Mouse (Mus musculus): Measurements from ENCODE around the gene Tectb. TPM values are rescaled to one million over a fixed set of nuclear protein-coding genes. Genes with fewer than 3 reads are reported as not detected.
"Not testable (repeated sequence)": the region's sequence is repeated elsewhere in the genome, so short reads cannot be mapped to it uniquely, and the experiment has no call there.

Tectb gene
- total RNA-seq (2015; ENCODE audit: low replicate concordance) (not detected in 2 replicates), total RNA-seq (2017; ENCODE audit: low replicate concordance) (not detected in 2 replicates)

- no peak for ATAC-seq (replicated peaks; ENCODE audit: low FRiP score, poor library complexity, severe bottlenecking)
Observed at GRCm38 (mm10) chr19:55180433-55180832, at the start of gene Tectb. TSS of gene Tectb (plus strand) at chr19:55180733.

GRCm38 (mm10) chr19:55131747-55132146 is 48.8 kb upstream of the Tectb start:
- no peak for ATAC-seq (replicated peaks; ENCODE audit: low FRiP score, poor library complexity, severe bottlenecking)

GRCm38 (mm10) chr19:55132476-55132875 is 48.1 kb upstream of the Tectb start:
- ATAC-seq (replicated peaks; ENCODE audit: low FRiP score, poor library complexity, severe bottlenecking): no peak

GRCm38 (mm10) chr19:55134521-55134920 is 46.0 kb upstream of the Tectb start:
- no peak for ATAC-seq (replicated peaks; ENCODE audit: low FRiP score, poor library complexity, severe bottlenecking)

- ATAC-seq (replicated peaks; ENCODE audit: low FRiP score, poor library complexity, severe bottlenecking): no peak
Observed at GRCm38 (mm10) chr19:55135918-55136317, 44.6 kb upstream of the Tectb start.

GRCm38 (mm10) chr19:55136693-55137427 is 43.7 kb upstream of the Tectb start:
- ATAC-seq (replicated peaks; ENCODE audit: low FRiP score, poor library complexity, severe bottlenecking): no peak

GRCm38 (mm10) chr19:55137884-55138283 is 42.6 kb upstream of the Tectb start:
- ATAC-seq (replicated peaks; ENCODE audit: low FRiP score, poor library complexity, severe bottlenecking): no peak

- ATAC-seq (replicated peaks; ENCODE audit: low FRiP score, poor library complexity, severe bottlenecking): no peak
Observed at GRCm38 (mm10) chr19:55138506-55138905, 42.0 kb upstream of the Tectb start.

GRCm38 (mm10) chr19:55139301-55139700 is 41.2 kb upstream of the Tectb start:
- no peak for ATAC-seq (replicated peaks; ENCODE audit: low FRiP score, poor library complexity, severe bottlenecking)

GRCm38 (mm10) chr19:55143391-55144300 is 36.9 kb upstream of the Tectb start:
- no peak for ATAC-seq (replicated peaks; ENCODE audit: low FRiP score, poor library complexity, severe bottlenecking)

GRCm38 (mm10) chr19:55144691-55145090 is 35.8 kb upstream of the Tectb start:
- ATAC-seq (replicated peaks; ENCODE audit: low FRiP score, poor library complexity, severe bottlenecking): no peak

GRCm38 (mm10) chr19:55145136-55145535 is 35.4 kb upstream of the Tectb start:
- no peak for ATAC-seq (replicated peaks; ENCODE audit: low FRiP score, poor library complexity, severe bottlenecking)

GRCm38 (mm10) chr19:55147568-55147967 is 33.0 kb upstream of the Tectb start:
- no peak for ATAC-seq (replicated peaks; ENCODE audit: low FRiP score, poor library complexity, severe bottlenecking)

- ATAC-seq (replicated peaks; ENCODE audit: low FRiP score, poor library complexity, severe bottlenecking): no peak
Observed at GRCm38 (mm10) chr19:55148109-55148508, 32.4 kb upstream of the Tectb start.

- no peak for ATAC-seq (replicated peaks; ENCODE audit: low FRiP score, poor library complexity, severe bottlenecking)
Observed at GRCm38 (mm10) chr19:55149646-55150045, 30.9 kb upstream of the Tectb start.

GRCm38 (mm10) chr19:55152274-55152673 is 28.3 kb upstream of the Tectb start:
- ATAC-seq (replicated peaks; ENCODE audit: low FRiP score, poor library complexity, severe bottlenecking): not testable (repeated sequence)

GRCm38 (mm10) chr19:55152983-55153382 is 27.6 kb upstream of the Tectb start:
- ATAC-seq (replicated peaks; ENCODE audit: low FRiP score, poor library complexity, severe bottlenecking): no peak

GRCm38 (mm10) chr19:55157029-55157428 is 23.5 kb upstream of the Tectb start:
- ATAC-seq (replicated peaks; ENCODE audit: low FRiP score, poor library complexity, severe bottlenecking): no peak

- ATAC-seq (replicated peaks; ENCODE audit: low FRiP score, poor library complexity, severe bottlenecking): no peak
Observed at GRCm38 (mm10) chr19:55158606-55159005, 21.9 kb upstream of the Tectb start.

GRCm38 (mm10) chr19:55159826-55160225 is 20.7 kb upstream of the Tectb start:
- ATAC-seq (replicated peaks; ENCODE audit: low FRiP score, poor library complexity, severe bottlenecking): no peak

- ATAC-seq (replicated peaks; ENCODE audit: low FRiP score, poor library complexity, severe bottlenecking): no peak
Observed at GRCm38 (mm10) chr19:55162271-55162670, 18.3 kb upstream of the Tectb start.

All from erythroid progenitor cell, adult 5-6 weeks (primary cell).